Mouse (Mus musculus) ES-Bruce4 (cell line): Measurements from ENCODE around the gene Dgkd.

Source experiments
- CTCF ChIP-seq: IDR thresholded peaks from one replicate; pipeline ENCODE4 v1.8.1; 2011; ENCODE audit warnings: low read depth, low read length
- EP300 ChIP-seq: IDR thresholded peaks from 2 replicates; pipeline ENCODE4 v1.6.1; 2011; ENCODE audit warnings: low read depth, low read length; ENCODE audit not compliant: insufficient read depth

DNA sequence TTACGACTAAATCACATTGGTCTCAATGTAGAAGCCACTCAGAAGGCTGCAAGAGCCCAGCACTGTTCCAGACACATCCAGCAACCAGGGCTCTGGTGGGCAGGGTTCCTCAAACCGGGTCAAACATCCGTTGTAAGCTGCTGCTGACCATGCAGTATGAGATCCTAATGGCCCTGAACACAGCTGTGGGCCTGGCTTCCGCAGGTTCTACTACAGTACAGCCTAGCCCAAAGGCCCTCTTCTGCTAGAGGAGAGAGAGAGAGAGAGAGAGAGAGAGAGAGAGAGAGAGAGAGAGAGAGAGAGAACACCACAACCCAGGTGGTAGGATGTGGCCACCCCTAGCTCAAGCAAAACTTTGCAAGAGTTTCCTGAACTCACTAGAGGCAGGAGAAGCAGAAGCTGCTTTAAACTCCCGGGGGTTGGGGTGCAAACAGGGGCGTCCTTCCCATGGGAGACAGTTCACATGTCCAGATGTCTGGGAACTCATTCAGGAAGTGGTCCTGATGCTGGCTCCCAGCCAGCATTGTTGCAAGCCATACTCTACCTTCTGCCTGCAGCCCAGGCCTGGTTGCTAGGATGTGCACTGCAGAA is 23.4 kb upstream of the Dgkd start:
- TF ChIP-seq EP300 (no peak), CTCF (no peak)
